Mouse (Mus musculus) CD8-positive naive resting alpha-beta T cell, adult 57 days (primary cell): ENCODE results near the gene Nsun6. TPM values are rescaled to one million over a fixed set of nuclear protein-coding genes. Genes with fewer than 3 reads are reported as not detected.

Experiments
- total RNA-seq: library from RNA; stranded (reverse); gene quantifications from one replicate; pipeline ENCODE4 v1.2.4, GENCODE M21; 2023

The Nsun6 gene
- 22.0 TPM for total RNA-seq

DNA sequence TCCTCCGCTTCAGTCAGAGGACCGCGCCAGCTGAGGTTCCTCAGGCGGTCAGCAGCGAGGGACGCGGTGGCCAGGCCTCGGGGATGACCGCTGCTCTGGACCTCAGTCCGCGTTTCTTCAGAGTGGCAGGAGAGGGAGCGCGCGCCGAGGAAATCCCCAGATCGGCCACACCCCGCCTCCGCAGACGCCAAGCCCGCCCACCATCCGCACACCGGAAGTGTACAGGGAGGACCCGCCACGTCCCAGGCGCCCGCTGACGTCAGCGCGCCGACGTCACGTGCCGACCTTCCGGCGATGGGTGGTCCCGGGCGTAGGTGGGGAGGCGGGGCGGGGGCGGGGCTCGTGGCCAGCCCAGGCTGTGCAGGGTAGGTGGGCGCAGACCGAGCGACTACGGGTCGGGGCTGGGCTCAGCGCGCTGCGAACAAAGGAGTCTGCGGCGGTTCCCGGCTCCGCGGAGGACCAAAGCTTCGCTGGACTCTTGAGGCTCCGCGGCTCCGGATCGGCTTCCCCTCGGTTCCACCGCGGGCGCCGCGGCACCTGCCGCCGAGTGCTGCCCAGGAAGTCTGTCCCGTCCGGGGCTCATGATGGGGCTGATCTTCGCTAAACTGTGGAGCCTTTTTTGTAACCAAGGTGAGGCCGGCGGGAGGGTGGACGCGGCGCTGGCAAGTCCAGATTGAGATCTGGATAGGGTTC lies at the start of gene Nsun6:
Gene Nsun6, minus strand, starts transcription at position 125 of the 693 bp plus-strand sequence.

DNA sequence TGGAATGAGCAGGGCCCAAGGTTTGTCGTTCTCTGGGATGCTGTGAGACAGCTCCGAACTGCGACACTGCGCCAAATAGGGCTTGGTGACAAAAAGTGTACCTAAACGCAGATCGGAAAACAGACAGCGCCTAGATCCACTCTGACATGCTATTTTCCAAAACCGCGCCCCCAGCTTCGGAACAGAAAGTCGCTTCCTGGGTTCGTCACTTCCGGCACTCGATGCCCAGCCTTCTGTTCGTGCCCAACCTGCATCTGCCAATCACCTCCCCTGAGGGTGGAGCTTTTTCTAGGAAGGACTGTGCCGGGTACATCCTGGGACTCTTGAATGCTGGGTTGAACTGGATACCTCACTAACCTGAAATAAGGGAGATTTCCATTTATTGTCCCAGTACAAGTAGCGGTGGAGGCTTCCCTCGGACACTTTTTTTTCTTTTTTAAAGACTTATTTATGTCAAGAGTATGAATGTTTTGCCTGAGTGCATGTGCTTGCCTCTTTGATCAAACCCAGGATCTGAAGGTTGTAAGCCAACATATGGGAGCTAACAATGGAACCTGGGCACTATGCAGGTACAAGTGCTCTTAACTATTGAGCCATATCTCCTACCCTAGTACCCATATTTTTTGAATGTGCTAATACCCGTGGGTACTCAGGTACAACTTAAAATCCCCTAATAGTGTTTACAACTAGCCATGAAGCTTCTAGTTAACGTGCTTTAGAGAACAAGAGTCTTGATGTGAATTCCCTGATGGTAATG lies 5.6 kb downstream of the Nsun6 start, which contains the start of gene Arl5b:
Gene Arl5b, plus strand, starts transcription at position 279 of the 757 bp plus-strand sequence.

Other genes with a start within 250 kb of the Nsun6 start
- gene Arl5b, start 5.7 kb downstream of the Nsun6 start, total RNA-seq: 70.7 TPM